Mouse (Mus musculus): ENCODE results near the gene Arhgap28.

The Arhgap28 gene

GRCm38 (mm10) chr17:68003741-68004560 lies at the start of gene Arhgap28:
Arhgap28 (minus strand) TSS chr17:68004120.
- DNase-seq (ENCODE audit: low read depth, low spot score): peak; percentile 97

GRCm38 (mm10) chr17:68046341-68046675 lies 42.4 kb upstream of the Arhgap28 start:
- DNase-seq (ENCODE audit: low read depth, low spot score): peak; percentile 37

- DNase-seq (ENCODE audit: low read depth, low spot score): no peak
Observed at GRCm38 (mm10) chr17:68045655-68046340, 41.9 kb upstream of the Arhgap28 start.

- no peak for DNase-seq (ENCODE audit: low read depth, low spot score)
Observed at GRCm38 (mm10) chr17:68042377-68042776, 38.5 kb upstream of the Arhgap28 start.

- DNase-seq (ENCODE audit: low read depth, low spot score): no peak
Observed at GRCm38 (mm10) chr17:68037011-68037410, 33.1 kb upstream of the Arhgap28 start.

GRCm38 (mm10) chr17:68029495-68029894 lies 25.6 kb upstream of the Arhgap28 start:
- no peak for DNase-seq (ENCODE audit: low read depth, low spot score)

- no peak for DNase-seq (ENCODE audit: low read depth, low spot score)
Observed at GRCm38 (mm10) chr17:68028519-68028918, 24.6 kb upstream of the Arhgap28 start.

GRCm38 (mm10) chr17:68024327-68024726 lies 20.4 kb upstream of the Arhgap28 start:
- no peak for DNase-seq (ENCODE audit: low read depth, low spot score)

- DNase-seq (ENCODE audit: low read depth, low spot score): no peak
Observed at GRCm38 (mm10) chr17:68019466-68020065, 15.6 kb upstream of the Arhgap28 start.

GRCm38 (mm10) chr17:68017095-68017494 lies 13.2 kb upstream of the Arhgap28 start:
- DNase-seq (ENCODE audit: low read depth, low spot score): no peak

GRCm38 (mm10) chr17:68011606-68012005 lies 7.7 kb upstream of the Arhgap28 start:
- DNase-seq (ENCODE audit: low read depth, low spot score): no peak

GRCm38 (mm10) chr17:68010041-68010440 lies 6.1 kb upstream of the Arhgap28 start:
- DNase-seq (ENCODE audit: low read depth, low spot score): no peak

- peak; percentile 58 for DNase-seq (ENCODE audit: low read depth, low spot score)
Observed at GRCm38 (mm10) chr17:68004581-68005330, 836 bp upstream of the Arhgap28 start.

GRCm38 (mm10) chr17:68002608-68003595 lies 1.0 kb downstream of the Arhgap28 start:
- no peak for DNase-seq (ENCODE audit: low read depth, low spot score)

GRCm38 (mm10) chr17:67999801-68000200 lies 4.1 kb downstream of the Arhgap28 start:
- peak; percentile 51 for DNase-seq (ENCODE audit: low read depth, low spot score)

GRCm38 (mm10) chr17:67996769-67997155 lies 7.2 kb downstream of the Arhgap28 start:
- DNase-seq (ENCODE audit: low read depth, low spot score): no peak

- peak; percentile 83 for DNase-seq (ENCODE audit: low read depth, low spot score)
Observed at GRCm38 (mm10) chr17:67996097-67996768, 7.7 kb downstream of the Arhgap28 start.

GRCm38 (mm10) chr17:67995277-67995819 lies 8.6 kb downstream of the Arhgap28 start:
- DNase-seq (ENCODE audit: low read depth, low spot score): no peak

- DNase-seq (ENCODE audit: low read depth, low spot score): no peak
Observed at GRCm38 (mm10) chr17:67994861-67995260, 9.1 kb downstream of the Arhgap28 start.

Measured in mesoderm, embryonic 11.5 days (tissue).